Mouse (Mus musculus) cortical plate, adult 2 months (tissue): ENCODE data around the gene Sdsl. TPM values are rescaled to one million over a fixed set of nuclear protein-coding genes. Genes with fewer than 3 reads are reported as not detected.

Experiments
- H3K27ac ChIP-seq: fragments of 200-500 bp; 2 replicates; pipeline ENCODE4 v1.5.1; 2012; ENCODE audit warnings: low read length, control low read depth, inconsistent platforms; ENCODE audit not compliant: insufficient read depth
- H3K4me1 ChIP-seq: fragments of 200-500 bp; 2 replicates; pipeline ENCODE4 v1.6.1; 2011; ENCODE audit warnings: low read length; ENCODE audit not compliant: control insufficient read depth, insufficient read depth
- H3K4me3 ChIP-seq: fragments of 200-500 bp; 2 replicates; pipeline ENCODE4 v1.5.1; 2011; ENCODE audit warnings: mild to moderate bottlenecking, low read length, control low read depth; ENCODE audit not compliant: insufficient read depth
- CTCF ChIP-seq: fragments of 200-500 bp; IDR thresholded peaks from 2 replicates; pipeline ENCODE4 v1.5.1; 2011; ENCODE audit warnings: mild to moderate bottlenecking, control low read depth, low read length; ENCODE audit not compliant: insufficient read depth; ENCODE audit errors: extremely low read depth
- POLR2A ChIP-seq: fragments of 200-500 bp; IDR thresholded peaks from 2 replicates; pipeline ENCODE4 v1.6.1; 2011; ENCODE audit warnings: mild to moderate bottlenecking, low read length, control low read depth; ENCODE audit not compliant: insufficient read depth; ENCODE audit errors: extremely low read depth
- polyA plus RNA-seq: library from polyadenylated mRNA; depleted of rRNA; stranded (reverse); fragments of >200 nt; gene quantifications from 2 replicates; pipeline ENCODE4 v1.2.3, GENCODE M21; 2012; rRNA removed

The Sdsl gene
- polyA plus RNA-seq, 1 experiment, result 8.1 TPM

DNA sequence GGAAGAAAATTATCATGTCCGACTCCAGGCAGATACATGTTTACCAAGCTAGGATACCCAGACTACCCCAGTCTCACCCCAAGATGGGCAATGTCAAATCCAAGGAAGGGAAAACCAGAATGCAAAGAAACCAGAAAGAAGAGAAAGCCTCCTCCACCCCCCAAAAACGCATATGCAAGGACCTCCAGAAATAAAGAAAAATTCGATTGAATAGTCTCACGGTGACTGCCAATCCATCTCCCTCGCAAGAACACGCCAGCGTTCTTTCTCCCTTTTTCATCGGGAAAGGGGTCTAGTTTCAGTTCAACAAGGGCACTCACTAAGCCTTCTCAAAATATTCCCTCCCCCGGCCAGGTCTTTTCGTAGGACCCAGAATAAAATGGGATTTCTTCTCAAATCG lies 48.0 kb downstream of the Sdsl start:
- no peak overlapping the region for H3K4me3 ChIP-seq
- no peaks in the 10 kb centered on the region for H3K4me1 ChIP-seq
- no peak for TF ChIP-seq POLR2A
- TF ChIP-seq CTCF, result no peak
- H3K27ac ChIP-seq, result no peak overlapping the region

DNA sequence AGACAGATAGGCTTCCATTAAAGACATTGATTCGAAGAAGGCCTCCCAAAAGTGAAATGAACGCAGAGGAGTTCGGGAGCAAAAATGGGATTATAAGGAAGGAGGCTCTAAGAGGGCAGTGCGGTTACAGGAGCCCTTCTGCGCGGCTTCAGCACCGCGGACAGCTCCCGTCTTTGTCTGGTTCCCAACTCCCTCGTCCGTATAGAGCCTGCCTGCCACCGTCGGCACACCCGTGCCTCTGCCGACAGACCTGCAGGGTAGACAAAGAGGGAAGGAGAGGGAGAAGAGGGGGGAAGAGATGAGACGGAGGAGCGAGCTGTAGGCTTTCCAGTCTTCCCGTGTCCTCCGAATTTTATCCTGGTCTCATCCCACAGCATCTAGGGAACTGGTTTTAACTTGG lies 48.6 kb downstream of the Sdsl start:
- TF ChIP-seq CTCF (no peak), POLR2A (no peak)
- H3K4me3 ChIP-seq, result no peak overlapping the region
- H3K4me1 ChIP-seq, result no peaks in the 10 kb centered on the region
- H3K27ac ChIP-seq, result no peak overlapping the region

DNA sequence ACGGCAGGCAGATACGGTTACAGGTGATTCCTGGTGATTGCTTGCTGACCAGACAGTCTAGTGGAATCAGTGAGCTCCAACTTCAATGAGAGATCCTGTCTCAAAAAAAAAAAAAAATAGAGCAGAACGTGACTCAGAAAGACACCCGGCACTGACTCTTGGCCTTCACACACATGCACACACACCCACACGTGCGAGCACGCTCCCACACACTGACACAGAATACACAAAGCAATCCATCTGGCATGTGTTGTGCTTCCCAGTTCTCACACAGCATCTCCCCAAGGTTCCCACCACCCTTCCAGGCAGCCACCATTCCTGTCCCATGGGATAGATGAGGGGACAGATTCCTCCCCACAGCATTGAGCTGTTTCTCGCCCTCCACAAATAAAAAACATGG lies 52.5 kb downstream of the Sdsl start:
- no peak for TF ChIP-seq CTCF
- no peak for TF ChIP-seq POLR2A
- Histone ChIP-seq H3K27ac (no peak overlapping the region), H3K4me3 (no peak overlapping the region), H3K4me1 (no peaks in the 10 kb centered on the region)

- TF ChIP-seq CTCF (no peak), POLR2A (no peak)
- Histone ChIP-seq H3K4me1 (no peaks in the 10 kb centered on the region), H3K4me3 (no peak overlapping the region), H3K27ac (no peak overlapping the region)
Observed at GRCm38 (mm10) chr5:120413436-120413835, 59.2 kb downstream of the Sdsl start.

DNA sequence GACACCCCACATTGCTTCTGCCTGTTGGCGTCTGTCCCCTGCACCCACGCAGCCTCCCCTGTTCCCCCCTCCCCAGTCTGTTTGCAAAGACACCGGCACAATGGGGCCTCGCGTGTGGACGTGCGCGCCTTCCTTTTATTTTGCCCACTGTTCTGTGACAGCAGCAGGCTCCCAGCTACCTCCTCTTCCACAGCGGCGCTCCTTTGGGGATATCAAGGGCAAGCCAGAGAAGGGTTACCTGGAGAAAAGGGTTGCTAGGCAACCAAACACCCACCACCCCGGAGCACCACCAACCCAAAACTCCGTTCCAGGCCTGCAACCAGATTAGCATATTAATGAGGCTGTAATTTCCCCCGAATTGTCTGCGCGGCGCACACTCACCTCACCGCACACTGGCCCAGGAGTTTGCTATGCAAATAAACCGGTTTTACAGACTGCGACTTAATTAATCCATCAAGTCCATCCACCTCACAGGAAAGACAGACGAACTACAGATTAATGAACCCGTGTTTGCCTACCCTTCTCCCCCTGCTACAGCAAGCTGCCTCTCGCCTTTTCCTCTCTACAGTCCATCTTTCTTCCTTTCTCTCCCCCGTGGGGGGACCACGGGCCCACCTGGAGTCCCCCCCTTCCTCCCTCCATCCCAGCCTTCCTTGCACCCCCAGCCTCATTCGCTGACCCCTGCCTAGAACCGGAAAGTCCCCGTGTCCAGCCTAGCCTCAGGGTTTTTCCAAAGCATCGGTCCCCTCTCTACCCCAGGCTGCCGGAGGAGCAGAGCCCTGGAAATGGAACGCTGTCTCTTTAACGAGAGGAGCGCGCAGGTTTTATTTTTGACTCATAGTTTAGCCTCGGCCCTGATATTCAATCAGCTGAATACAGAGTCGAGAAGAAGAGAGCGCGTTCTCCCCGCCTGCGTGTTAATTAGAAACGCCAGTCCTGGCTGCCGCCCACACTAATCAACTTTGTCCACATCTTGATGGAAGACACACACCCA lies 62.9 kb downstream of the Sdsl start:
- Histone ChIP-seq H3K4me1 (no peaks in the 10 kb centered on the region), H3K27ac (no peak overlapping the region), H3K4me3 (peak overlapping the region; percentile 34)
- TF ChIP-seq CTCF (no peak), POLR2A (no peak)

GRCm38 (mm10) chr5:120408933-120409332 lies 63.7 kb downstream of the Sdsl start:
- H3K4me3 ChIP-seq, result no peak overlapping the region; the same call in 1 of the 2 replicates

More at GRCm38 (mm10) chr5:120408933-120409332, 63.7 kb downstream of the Sdsl start:
- Histone ChIP-seq H3K4me1 (no peaks in the 10 kb centered on the region), H3K27ac (no peak overlapping the region)
- TF ChIP-seq CTCF, result no peak

Other genes with a start within 250 kb of the Sdsl start
- 0.04 TPM in 1 of 2 replicates, not detected in the other for gene Lhx5, start 41.1 kb downstream of the Sdsl start, polyA plus RNA-seq
- gene Sds, start 3.7 kb upstream of the Sdsl start, polyA plus RNA-seq, result 0.21 and 0.64 TPM in 2 replicates
- 53.3 and 54.7 TPM in 2 replicates for gene Plbd2, start 30.8 kb upstream of the Sdsl start, polyA plus RNA-seq
- 6.3 and 6.6 TPM in 2 replicates for gene Slc8b1, start 38.4 kb upstream of the Sdsl start, polyA plus RNA-seq
- gene Tpcn1, start 115.9 kb upstream of the Sdsl start, polyA plus RNA-seq, result 37.9 and 40.0 TPM in 2 replicates
- gene Iqcd, start 116.2 kb upstream of the Sdsl start, polyA plus RNA-seq, result 1.5 and 2.5 TPM in 2 replicates
- 39.6 and 40.8 TPM in 2 replicates for gene Rita1, start 139.8 kb upstream of the Sdsl start, polyA plus RNA-seq
- gene Ddx54, start 139.9 kb upstream of the Sdsl start, polyA plus RNA-seq, result 30.3 and 31.0 TPM in 2 replicates
- gene Cfap73, start 161.4 kb upstream of the Sdsl start, polyA plus RNA-seq, result 0.10 and 0.19 TPM in 2 replicates
- gene Rasal1, start 176.0 kb upstream of the Sdsl start, polyA plus RNA-seq, result 88.7 and 99.4 TPM in 2 replicates
- gene Dtx1, start 239.1 kb upstream of the Sdsl start, polyA plus RNA-seq, result 89.7 and 91.8 TPM in 2 replicates